Mouse (Mus musculus): Measurements from ENCODE around the gene Nr4a1. TPM values are rescaled to one million over a fixed set of nuclear protein-coding genes. Genes with fewer than 3 reads are reported as not detected.

The Nr4a1 gene
- total and polyA plus RNA-seq, 3 experiments = 0.60 to 1.6 (median 0.89) TPM

DNA sequence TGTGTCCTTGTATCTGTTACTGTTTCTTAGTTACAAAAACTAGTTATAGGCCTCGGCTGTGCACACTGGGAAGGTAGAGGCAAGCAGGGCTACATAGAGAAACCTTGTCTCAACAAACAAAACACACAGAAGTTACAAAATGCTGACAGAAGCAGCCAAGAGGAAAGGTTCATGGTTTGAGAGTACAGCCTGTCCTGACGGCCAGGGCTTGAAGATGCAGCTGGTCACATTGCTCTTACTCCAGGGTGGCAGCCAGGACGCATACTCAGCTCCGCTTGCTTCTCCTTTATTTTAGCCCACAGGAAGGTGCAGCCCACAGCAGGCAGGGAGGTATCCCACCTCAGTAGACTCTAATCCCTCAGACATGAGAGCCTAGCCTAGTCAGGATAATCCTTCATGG is 38.0 kb upstream of the Nr4a1 start:
- Histone ChIP-seq H3K27ac (ENCODE audit: insufficient read depth, low read depth) (no peak overlapping the region), H3K79me2 (replicated peaks; ENCODE audit: control insufficient read depth, extremely low read depth, insufficient read depth, poor library complexity, severe bottlenecking) (no peaks in the 10 kb centered on the region), H3K9ac (ENCODE audit: insufficient read depth, low read depth) (no peak overlapping the region), H3K4me3 (replicated peaks in 1 of 3; ENCODE audit: low read depth in 2 of 3, low read length in 2 of 3, poor library complexity in 1 of 3) (no peak overlapping the region), H3K9me3 (replicated peaks; ENCODE audit: low read length) (no peaks in the 10 kb centered on the region), H3K4me1 (ENCODE audit: control insufficient read depth in 1 of 2, insufficient read depth in 2 of 2) (peaks cover 0 to under 1% of the 10 kb centered on the region in 2 experiments; a peak in 1 of 4 replicates), H3K4me2 (ENCODE audit: insufficient read depth, low read depth, poor library complexity, severe bottlenecking) (no peak overlapping the region), H3K27me3 (replicated peaks) (peaks cover 15% of the 10 kb centered on the region), H3K36me3 (replicated peaks in 1 of 2; ENCODE audit: control insufficient read depth in 1 of 2, insufficient read depth in 1 of 2, low read length in 1 of 2) (peaks cover 4 to 7% of the 10 kb centered on the region in 2 experiments)
- TF ChIP-seq SIN3A (IDR thresholded peaks at IDR 0.05; ENCODE audit: low read length) (no peak), RAD21 (IDR thresholded peaks at IDR 0.05; ENCODE audit: low read depth, low read length) (no peak), ZMIZ1 (IDR thresholded peaks at IDR 0.05; ENCODE audit: low read depth, low read length) (no peak), MYC (IDR thresholded peaks at IDR 0.05; ENCODE audit: low read depth, low read length) (no peak)
- dilution Hi-C loops (cut with MboI; ENCODE audit: extremely low pct_ligation_motif_present, extremely low pct_unique_long_range_greater_than_20kb, low sequenced_read_pairs) (no loop called here), in situ Hi-C loops (cut with MboI; ENCODE audit: low pct_ligation_motif_present, low pct_unique_long_range_greater_than_20kb, low sequenced_read_pairs) (no loop called here)
- DNase-seq (ENCODE audit: extremely low read depth) = no peak

DNA sequence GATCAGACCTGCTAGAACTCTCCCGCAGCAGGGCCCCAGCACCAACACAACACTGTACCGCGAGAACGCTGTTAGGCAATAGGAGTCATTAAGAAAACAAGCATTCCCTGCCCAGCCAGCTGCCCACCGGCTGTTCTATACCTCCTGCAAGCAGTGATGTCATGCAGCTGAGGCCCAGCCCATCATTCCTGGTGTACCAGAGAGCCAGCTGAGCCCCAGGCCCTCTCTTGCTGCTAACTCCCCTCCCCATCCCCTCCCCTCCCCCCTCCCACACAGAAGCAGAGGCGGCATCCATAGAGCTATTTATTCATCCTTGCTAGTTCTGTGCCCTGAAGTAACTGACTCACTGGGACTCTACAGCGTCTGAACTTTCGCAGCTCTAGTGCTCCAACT is 33.2 kb upstream of the Nr4a1 start:
- Histone ChIP-seq H3K9me3 (replicated peaks; ENCODE audit: low read length) (no peaks in the 10 kb centered on the region), H3K4me2 (ENCODE audit: insufficient read depth, low read depth, poor library complexity, severe bottlenecking) (no peak overlapping the region), H3K79me2 (replicated peaks; ENCODE audit: control insufficient read depth, extremely low read depth, insufficient read depth, poor library complexity, severe bottlenecking) (no peaks in the 10 kb centered on the region), H3K36me3 (replicated peaks in 1 of 2; ENCODE audit: control insufficient read depth in 1 of 2, insufficient read depth in 1 of 2, low read length in 1 of 2) (no peaks in the 10 kb centered on the region), H3K4me1 (ENCODE audit: control insufficient read depth in 1 of 2, insufficient read depth in 2 of 2) (peaks cover 8 to 40% of the 10 kb centered on the region in 2 experiments), H3K27ac (ENCODE audit: insufficient read depth, low read depth) (no peak overlapping the region), H3K4me3 (replicated peaks in 1 of 3; ENCODE audit: low read depth in 2 of 3, low read length in 2 of 3, poor library complexity in 1 of 3) (no peak overlapping the region), H3K27me3 (replicated peaks) (peaks cover 56% of the 10 kb centered on the region), H3K9ac (ENCODE audit: insufficient read depth, low read depth) (no peak overlapping the region)
- in situ Hi-C loops (cut with MboI; ENCODE audit: low pct_ligation_motif_present, low pct_unique_long_range_greater_than_20kb, low sequenced_read_pairs) (no loop called here), dilution Hi-C loops (cut with MboI; ENCODE audit: extremely low pct_ligation_motif_present, extremely low pct_unique_long_range_greater_than_20kb, low sequenced_read_pairs) (no loop called here)
- TF ChIP-seq RAD21 (IDR thresholded peaks at IDR 0.05; ENCODE audit: low read depth, low read length) (no peak), JUND (conservative IDR thresholded peaks at IDR 0.05; ENCODE audit: low read depth, low read length) (no peak), GABPA (IDR thresholded peaks at IDR 0.05; ENCODE audit: insufficient replicate concordance, low read depth, low read length) (no peak), RCOR1 (conservative IDR thresholded peaks at IDR 0.05; ENCODE audit: low read depth, low read length) (no peak)
- no peak for DNase-seq (ENCODE audit: extremely low read depth)

DNA sequence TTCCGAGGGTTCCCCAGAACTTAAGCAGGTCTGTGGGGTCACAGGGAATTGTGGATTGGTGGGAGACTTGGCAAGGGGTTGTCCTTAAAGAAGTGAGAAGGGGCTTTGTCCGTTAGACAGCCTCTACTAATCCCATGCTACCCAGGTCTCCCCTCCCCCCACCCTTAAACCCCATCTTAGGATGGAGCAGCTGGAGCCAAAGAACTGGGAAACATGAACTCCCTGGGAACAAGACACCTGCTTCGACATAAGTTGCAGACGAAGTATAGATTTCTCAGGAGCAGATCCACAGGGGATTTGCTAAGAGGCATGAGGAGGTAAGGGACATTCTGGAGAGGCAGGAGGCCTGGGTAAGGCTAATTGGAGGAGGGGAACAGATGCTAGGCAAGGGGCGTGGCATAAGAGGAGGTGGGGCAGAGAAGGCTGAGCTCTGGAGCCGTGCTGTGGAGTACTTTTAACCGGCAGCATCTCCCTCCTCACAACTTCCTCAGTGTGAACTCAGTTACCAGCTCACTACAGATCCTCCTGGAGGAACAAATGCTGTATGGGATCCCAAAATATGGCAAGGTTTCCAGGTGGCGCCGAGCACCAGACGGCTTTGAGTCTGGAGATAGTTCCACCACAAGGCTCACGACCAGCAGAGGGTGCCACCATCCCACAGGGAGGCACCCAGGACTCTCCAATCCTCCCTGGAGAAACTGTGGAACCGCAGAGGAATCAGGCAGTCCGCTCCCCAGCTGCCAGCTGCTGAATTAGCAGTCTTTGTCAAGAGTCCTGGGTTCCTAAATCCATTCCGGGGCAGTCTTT is 32.6 kb upstream of the Nr4a1 start:
- DNase-seq (ENCODE audit: extremely low read depth) = peak; percentile 53
- H3K79me2 ChIP-seq (replicated peaks; ENCODE audit: control insufficient read depth, extremely low read depth, insufficient read depth, poor library complexity, severe bottlenecking) = no peaks in the 10 kb centered on the region
- H3K4me3 ChIP-seq (replicated peaks in 1 of 3; ENCODE audit: low read depth in 2 of 3, low read length in 2 of 3, poor library complexity in 1 of 3) = no peak overlapping the region
- peaks cover 59% of the 10 kb centered on the region for H3K27me3 ChIP-seq (replicated peaks)
- H3K9me3 ChIP-seq (replicated peaks; ENCODE audit: low read length) = no peaks in the 10 kb centered on the region
- peak overlapping the region; percentile 43 for H3K4me2 ChIP-seq (ENCODE audit: insufficient read depth, low read depth, poor library complexity, severe bottlenecking)
- H3K27ac ChIP-seq (ENCODE audit: insufficient read depth, low read depth) = no peak overlapping the region
- H3K9ac ChIP-seq (ENCODE audit: insufficient read depth, low read depth) = no peak overlapping the region
- H3K4me1 ChIP-seq (ENCODE audit: control insufficient read depth in 1 of 2, insufficient read depth in 2 of 2) = peaks cover 8 to 40% of the 10 kb centered on the region in 2 experiments
- dilution Hi-C loops (cut with MboI; ENCODE audit: extremely low pct_ligation_motif_present, extremely low pct_unique_long_range_greater_than_20kb, low sequenced_read_pairs) (no loop called here), in situ Hi-C loops (cut with MboI; ENCODE audit: low pct_ligation_motif_present, low pct_unique_long_range_greater_than_20kb, low sequenced_read_pairs) (no loop called here)
- H3K36me3 ChIP-seq (replicated peaks in 1 of 2; ENCODE audit: control insufficient read depth in 1 of 2, insufficient read depth in 1 of 2, low read length in 1 of 2) = no peaks in the 10 kb centered on the region
- TF ChIP-seq ZKSCAN1 (IDR thresholded peaks at IDR 0.05; ENCODE audit: borderline replicate concordance, low read depth, low read length) = no peak
- TF ChIP-seq HCFC1 (IDR thresholded peaks at IDR 0.05; ENCODE audit: low read depth, low read length) = no peak
- 0 out of 2 replicates have a peak, but pooled peaks have one; percentile 14 for TF ChIP-seq IRF4 (IDR thresholded peaks at IDR 0.05; ENCODE audit: low read depth, low read length)
- TF ChIP-seq E2F4 (IDR thresholded peaks at IDR 0.05; ENCODE audit: insufficient replicate concordance, low read depth, low read length) = no peak
- no peak for TF ChIP-seq ETS1 (conservative IDR thresholded peaks at IDR 0.05; ENCODE audit: low read depth, low read length)
- TF ChIP-seq RAD21 (IDR thresholded peaks at IDR 0.05; ENCODE audit: low read depth, low read length) = peak; percentile 80
- TF ChIP-seq USF2 (conservative IDR thresholded peaks at IDR 0.05; ENCODE audit: low read depth, low read length) = no peak
- TF ChIP-seq SIN3A (IDR thresholded peaks at IDR 0.05; ENCODE audit: low read length) = no peak
- TF ChIP-seq CHD2 (IDR thresholded peaks at IDR 0.05; ENCODE audit: low read length) = peak; percentile 66; the same call in 1 of the 2 replicates
- TF ChIP-seq CTCF (conservative IDR thresholded peaks at IDR 0.05 in 1 of 2, IDR thresholded peaks at IDR 0.05 in 1 of 2; ENCODE audit: low read depth in 2 of 2, low read length in 2 of 2) = peak; percentile 44 to 89; a peak in 3 of 4 replicates
- peak; percentile 37; the same call in 1 of the 2 replicates for TF ChIP-seq NELFE (IDR thresholded peaks at IDR 0.05; ENCODE audit: low read depth, low read length)
- peak; percentile 74 for TF ChIP-seq SMC3 (IDR thresholded peaks at IDR 0.05; ENCODE audit: low read depth, low read length)
- TF ChIP-seq MEF2A (IDR thresholded peaks at IDR 0.05; ENCODE audit: borderline replicate concordance, low read depth, low read length) = no peak; the same call in 1 of the 2 replicates
- TF ChIP-seq MXI1 (IDR thresholded peaks at IDR 0.05; ENCODE audit: low read depth, low read length) = 0 out of 2 replicates have a peak, but pooled peaks have one; percentile 35
- no peak for TF ChIP-seq UBTF (IDR thresholded peaks at IDR 0.05; ENCODE audit: low read depth, low read length)
- 0 out of 2 replicates have a peak, but pooled peaks have one; percentile 37 for TF ChIP-seq TCF12 (IDR thresholded peaks at IDR 0.05; ENCODE audit: low read depth, low read length)
- peak; percentile 26; the same call in 1 of the 2 replicates for TF ChIP-seq MAX (IDR thresholded peaks at IDR 0.05; ENCODE audit: low read length)
- 0 out of 2 replicates have a peak, but pooled peaks have one; percentile 15 for TF ChIP-seq ZC3H11A (IDR thresholded peaks at IDR 0.05; ENCODE audit: low read depth, low read length)

Data from CH12.LX (cell line).